Mouse (Mus musculus) monocyte, adult 2 months (primary cell): Measurements from ENCODE around the gene Nelfcd.
A peak's percentile ranks its signal among the peaks of the same experiment; 100 is the strongest.

ENCODE experiments used
- DNase-seq, 2 experiments: peaks; one replicate each; pipeline ENCODE4 v3.0.0; 2022; ENCODE audit warnings: low spot score in 2 of 2, low read depth in 1 of 2

Nelfcd gene

DNA sequence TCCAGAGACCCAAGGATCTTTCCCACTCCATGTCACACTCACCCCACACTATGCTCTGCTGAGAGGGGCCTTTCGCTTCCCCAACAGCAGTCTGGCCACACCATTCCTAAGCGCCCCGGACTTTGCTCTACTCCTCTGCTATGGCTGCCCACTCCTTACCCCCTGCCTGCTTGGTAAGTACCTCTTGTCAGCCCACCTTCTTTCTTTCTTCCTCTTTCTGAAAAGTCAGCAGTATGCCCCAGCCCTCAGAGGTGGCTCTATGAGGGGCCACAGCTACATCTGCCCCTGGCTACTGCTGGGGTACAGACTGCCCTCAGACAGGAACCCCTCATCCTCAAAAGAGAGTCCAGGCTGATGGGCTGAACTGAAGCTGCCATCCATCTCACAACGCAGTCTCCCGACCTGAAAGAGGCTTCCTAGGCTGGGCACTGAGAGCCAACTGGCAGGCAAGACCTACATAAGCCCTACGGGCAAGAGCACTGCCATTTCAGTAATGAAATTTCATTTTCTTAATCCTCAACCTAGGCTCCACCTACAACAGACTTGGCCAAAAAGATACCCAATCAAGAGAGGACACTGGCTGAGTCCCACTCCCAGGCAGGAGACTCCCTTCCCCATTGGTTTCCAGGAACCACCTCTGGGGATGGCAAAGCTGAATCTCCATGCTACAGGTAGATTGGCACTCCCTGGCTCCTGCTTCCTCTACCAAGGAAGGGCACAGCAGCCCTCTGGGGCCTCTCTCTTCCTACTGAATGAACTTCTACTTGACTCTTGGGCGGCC lies 21.5 kb downstream of the Nelfcd start:
- no peak for DNase-seq

DNA sequence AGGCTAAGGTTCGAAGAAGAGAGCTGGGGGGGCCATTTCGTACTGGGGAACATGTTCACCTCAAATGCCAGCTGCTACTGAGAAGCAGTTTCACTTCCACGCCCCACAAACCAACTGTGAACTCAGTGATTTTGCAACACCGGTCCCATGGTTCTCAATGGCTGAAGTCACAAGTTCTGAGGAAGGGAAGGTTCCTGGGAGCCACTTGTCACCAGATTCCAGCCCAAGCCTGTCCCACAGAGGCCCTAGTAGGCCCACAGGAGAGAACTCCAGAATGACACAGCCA lies 22.0 kb downstream of the Nelfcd start:
- peak; percentile 86 to 88 for DNase-seq

DNA sequence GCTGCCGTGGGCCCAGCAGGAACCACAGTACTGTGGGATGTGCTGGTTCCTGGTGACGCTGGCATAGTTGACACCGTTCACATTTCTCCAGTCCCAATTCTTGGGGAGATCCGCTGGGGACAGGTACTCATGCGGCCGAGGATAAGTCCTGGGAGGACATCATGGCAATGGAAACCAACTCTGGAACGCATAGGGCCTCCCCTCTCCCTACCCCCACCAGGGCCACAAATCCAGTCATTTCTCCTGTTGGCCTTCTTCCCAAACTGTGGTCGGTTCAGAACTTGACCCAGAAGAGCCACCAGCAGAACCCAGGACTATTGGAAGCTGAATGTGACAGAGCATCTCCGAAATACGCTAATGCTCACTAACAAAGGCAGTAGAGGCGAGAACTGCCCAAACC lies 22.6 kb downstream of the Nelfcd start:
- no peak for DNase-seq

DNA sequence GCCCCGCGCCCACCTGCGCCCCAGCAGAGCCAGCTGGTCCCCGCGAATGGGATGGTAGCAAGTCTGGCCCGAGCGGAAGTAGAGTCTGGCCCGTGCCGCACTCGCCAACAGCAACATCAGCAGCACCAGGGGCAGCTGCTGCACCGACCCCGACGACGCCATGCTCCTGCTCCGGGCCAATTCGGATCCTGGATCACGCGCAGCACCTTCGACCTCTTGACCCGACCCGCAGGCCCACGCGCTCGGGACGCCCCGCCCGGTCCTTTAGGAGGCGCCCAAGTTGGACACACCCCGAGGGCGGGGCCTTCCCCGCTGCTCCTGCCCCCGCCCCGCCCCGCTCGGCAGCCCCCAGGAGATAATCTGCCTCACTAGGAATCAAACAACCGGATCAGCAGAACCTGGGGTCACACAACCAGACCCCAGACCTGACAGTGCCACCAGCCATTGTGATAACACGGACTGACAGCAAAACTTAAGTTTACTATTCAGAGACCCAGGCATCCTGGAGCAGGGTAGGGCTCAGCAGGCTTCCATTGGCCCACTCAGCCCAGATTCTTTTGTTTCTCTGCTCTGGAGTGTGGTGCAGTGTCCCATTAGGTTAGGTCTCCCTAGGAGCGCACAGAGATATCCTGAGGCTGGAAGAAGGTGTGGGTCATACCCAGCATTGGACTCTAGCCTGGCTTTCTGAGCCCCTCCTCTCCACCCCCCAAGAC lies 23.3 kb downstream of the Nelfcd start, which contains the start of gene Ctsz:
Gene Ctsz, minus strand, starts transcription at position 303 of the 713 bp plus-strand sequence.
- DNase-seq, result peak; percentile 80 to 87

DNA sequence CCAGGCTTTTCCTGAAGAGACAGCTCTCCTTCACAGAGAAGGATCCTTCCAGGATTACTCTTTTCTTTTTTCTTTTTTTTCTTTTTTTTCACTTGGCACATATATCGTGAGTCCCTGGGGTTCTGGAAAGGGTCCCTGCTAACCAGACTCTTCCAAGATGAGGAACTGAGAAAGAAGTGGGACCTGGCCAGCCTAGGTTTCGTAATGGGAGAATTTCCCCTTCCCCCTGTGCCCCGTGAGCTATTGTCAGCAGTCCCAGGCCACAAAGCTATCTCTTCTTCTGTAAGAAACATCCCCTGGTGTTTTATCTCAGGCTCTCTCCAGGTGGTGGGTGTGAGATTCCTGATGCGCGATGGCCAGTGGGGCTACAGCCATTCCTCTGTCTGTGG lies 23.8 kb downstream of the Nelfcd start:
- DNase-seq, result peak; percentile 70 to 77

DNA sequence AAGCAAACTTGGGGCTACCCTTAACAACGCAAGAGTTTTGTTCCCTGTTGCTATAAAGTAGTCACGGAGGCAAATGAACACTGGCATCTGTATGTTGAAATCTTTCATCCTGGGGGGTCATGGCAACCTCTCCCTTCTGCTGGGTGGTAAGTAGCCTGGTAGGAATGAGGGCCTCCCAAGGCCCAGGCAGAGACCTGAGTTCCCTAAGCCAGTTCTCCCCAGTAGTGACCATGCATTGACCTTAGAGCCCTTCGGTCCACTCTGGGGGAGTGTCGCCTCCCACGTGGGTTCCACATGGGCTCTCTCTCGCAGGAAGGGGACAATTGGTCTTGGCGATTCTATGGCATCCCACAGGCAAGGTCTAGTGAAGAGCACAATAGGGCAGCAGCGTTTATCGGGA lies 24.4 kb downstream of the Nelfcd start:
- DNase-seq, result no peak

DNA sequence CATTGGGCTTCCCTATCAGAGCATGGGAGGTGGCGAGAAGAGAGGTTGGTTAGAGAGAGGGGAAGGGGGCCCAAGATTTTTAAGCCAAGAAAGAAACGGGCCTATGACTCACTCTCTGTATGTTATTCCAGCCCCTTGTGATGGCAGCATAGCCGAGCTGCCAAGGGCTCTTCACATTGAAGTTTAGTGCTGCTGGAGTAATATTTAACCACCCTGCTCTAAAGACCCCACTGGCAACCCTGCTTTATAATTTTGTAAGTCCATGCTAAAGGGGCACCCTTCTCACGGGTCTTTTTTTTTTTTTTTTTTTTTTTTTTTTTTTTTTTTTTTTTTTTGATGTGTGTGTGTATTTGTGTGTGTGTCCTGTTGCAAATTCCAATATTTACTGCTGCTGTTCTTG lies 26.3 kb downstream of the Nelfcd start:
- DNase-seq, result no peak

DNA sequence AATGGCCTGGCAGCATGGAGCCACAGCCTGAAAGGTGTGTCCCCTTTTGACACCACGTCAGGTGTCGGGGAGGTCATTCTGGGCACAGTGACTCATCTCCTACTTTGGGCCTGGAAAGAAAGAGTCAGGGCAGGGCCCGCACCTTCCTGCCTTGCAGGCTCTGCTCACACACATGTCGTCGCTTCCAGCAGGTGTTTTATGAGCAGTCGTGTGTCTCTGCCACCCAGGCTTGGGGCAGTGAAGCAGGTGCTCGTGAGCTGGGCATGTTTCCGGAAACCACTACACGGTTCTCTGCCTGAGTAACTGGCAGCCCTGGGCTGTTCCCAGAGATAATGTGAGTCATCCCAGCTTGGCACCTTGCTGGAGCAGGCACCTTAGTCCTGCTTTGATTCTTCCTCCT lies 26.9 kb downstream of the Nelfcd start:
- no peak for DNase-seq

DNA sequence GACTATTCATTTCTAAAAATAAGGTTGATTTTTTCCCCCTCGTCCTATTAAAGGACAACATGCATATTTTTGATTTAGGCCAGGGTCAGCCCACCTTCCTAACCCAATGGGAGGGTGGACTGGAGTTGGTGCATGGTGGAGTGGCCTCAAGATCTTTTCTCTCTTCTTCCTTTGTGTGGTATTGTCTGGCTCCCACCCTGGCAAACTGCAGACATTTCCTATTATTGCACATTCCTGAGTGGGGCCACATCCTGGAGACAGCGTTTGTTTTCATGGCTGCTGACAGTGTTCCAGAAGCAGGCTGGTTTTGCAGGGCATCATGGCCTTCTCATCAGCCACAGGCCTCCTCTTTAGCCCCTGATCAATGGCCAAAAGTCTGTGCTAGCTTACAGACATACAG lies 27.4 kb downstream of the Nelfcd start:
- no peak for DNase-seq

DNA sequence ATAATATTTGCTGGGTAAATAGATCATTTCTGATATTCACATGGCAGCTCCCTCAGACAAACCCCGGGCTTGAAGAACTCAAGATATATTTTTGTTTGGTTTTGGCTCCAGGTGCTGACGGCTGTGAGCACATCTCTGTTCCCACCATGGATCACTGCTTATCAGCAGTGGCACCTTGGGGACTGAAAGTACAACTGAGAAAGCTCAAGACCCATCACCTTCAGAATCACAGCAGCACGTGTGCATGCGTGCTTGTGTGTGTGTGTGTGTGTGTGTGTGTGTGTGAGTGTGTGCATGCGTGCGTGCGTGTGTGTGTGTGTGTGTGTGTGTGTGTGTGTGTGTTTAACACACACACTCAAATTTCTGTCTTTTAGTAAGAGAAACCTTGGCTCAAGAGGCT lies 28.8 kb downstream of the Nelfcd start:
- DNase-seq, result no peak

DNA sequence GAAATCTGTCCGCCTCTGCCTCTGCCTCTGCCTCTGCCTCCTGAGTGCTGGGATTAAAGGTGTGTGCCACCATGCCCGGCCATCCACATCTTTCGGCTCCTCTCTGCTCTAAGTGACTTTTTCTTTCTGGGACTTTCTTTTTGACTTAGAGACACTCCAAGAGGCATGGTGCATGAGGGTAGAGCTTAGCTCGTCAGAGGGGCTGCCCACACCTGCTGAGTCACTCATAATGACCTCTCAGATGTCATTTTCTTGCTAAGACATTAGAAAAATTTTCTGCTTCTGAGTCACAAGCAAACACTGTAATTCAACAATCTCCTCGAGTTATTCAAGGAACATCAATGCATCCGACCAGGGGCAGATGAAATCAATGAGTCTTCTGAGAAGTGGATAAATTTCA lies 29.4 kb downstream of the Nelfcd start:
- DNase-seq, result no peak

DNA sequence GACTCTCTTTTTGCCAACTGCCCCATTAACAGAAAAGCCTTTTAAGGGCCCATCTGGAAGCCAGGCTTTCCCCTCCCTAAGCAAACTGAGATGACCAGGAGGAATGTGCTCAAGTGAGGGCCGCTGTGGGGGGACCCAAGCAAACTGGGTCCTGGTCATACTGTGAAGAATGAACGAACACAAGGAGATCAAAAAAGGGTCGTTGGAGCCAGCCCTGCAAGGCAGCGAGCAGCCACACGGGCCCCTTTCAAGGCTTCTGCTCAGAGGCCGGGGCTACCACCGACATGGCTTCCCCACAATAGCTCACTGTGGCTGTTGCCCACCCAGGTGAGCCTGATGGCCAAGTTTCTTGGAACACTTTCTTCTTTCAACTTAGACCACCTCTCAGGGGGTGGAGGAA lies 30.9 kb downstream of the Nelfcd start:
- DNase-seq, result no peak

DNA sequence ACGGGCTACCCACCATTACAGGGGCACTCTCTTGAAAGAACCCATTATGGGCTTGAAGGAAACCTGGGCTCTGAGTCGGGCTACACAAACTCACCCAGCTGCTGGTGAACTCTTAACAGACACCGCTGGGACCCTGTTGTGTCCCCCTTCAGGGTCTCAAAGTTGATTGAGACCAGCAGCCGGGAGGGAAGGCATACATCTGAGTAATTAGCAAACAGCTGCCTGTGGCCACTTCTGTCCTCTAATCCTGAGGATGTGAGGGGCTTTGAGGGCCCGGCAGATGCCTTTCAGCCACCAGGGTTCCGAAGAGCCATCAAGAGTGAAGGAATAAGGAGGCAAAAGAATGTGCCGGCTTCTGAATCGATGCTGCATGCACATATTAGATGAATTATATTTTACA lies 31.3 kb downstream of the Nelfcd start:
- no peak for DNase-seq

DNA sequence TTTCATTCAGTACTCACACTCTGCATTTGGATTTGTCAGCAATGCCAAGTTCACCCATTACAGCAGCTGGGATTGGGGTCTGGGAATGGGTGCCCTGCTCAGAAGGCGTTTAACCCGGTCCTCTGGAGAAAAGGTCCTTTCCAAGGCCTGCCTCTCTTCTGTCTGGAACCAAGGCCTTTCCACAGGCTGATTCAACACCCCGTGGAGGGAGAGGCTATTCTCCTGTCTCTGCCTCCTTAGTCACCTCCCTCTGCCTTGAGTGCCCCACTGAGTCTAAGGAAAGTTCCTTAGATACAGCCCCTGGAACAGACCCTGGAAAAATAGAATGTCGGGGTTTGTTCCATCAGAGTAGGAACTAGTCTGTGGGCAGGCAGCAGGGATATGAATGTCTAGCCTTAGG lies 32.8 kb downstream of the Nelfcd start:
- no peak for DNase-seq

DNA sequence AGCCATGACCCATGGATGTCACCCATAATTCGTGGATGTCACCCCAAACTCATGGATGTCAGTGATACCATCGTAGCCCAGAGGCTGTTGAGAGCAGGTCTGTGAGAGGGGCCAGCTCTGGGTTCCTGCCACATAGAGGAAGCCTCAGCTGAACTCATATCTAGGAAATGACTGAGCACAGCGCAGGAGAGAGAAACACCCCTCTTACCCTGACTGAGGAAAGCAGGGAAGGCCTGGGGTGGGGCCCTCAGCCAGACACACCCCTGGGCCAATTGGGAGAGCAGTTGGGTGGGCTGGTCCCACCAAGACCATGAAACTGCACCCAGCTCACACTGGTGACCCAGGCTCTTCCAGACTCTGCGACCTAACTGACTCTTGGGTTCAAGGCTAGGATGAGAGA lies 34.7 kb downstream of the Nelfcd start, which contains the start of gene Tubb1:
Gene Tubb1, plus strand, starts transcription at position 343 of the 400 bp plus-strand sequence.
- no peak for DNase-seq

DNA sequence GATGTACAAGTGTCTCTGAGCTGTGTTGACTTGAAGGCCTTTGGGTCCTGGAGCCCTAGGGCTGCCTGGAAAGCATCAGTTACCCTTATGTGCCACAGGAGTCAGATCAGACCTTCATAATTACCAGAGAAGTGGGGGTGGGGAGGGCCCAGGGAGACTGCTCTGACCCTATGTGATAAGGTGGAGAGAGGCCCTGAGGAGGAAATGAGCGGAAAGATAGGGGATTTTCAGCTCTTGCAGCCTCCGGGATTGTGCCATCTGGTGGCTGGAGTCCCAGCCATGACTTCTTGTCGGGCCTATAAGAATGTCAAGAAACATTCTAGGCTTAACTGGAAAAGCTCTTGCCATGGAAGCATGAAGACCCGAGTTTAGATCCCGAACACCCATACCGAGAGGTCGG lies 38.1 kb downstream of the Nelfcd start:
- no peak for DNase-seq

DNA sequence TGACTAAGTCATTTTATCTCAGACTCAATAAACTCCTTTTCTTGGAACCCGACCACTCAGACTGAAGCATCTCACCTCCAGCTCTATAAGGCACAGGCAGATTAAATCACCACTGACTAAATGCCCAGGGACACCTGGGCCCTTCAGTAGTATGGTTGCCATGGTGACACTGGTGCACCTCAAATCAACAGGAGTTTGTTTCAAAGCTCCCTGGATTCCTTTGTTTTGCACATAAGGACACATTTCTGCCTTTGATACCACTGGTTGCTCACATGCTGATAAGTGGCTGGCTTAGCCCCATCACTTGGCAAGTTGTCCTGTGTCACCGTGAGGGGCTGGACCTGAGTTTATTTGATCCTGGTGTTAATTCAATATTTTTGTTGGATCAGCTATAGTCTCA lies 43.8 kb downstream of the Nelfcd start:
- DNase-seq, result no peak

DNA sequence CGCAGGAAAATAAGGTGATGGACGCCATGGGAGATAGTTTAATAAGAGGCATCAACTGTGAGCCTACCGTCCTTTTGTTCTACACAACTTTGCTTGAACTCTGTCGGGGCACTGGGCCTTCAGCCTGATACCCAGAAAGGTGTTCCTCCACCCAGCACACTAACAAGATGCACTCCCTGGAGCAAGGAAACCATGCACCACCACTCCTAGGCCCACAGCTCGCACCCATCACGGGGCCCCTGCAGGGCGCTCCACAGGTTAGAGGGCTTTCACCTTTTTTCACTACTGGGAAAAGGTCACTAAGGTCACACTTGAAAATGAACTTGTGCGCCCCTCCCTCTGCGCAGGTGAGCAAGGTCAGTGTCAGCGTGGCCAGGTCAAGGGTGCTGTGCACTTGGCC lies 47.8 kb downstream of the Nelfcd start:
- no peak for DNase-seq

DNA sequence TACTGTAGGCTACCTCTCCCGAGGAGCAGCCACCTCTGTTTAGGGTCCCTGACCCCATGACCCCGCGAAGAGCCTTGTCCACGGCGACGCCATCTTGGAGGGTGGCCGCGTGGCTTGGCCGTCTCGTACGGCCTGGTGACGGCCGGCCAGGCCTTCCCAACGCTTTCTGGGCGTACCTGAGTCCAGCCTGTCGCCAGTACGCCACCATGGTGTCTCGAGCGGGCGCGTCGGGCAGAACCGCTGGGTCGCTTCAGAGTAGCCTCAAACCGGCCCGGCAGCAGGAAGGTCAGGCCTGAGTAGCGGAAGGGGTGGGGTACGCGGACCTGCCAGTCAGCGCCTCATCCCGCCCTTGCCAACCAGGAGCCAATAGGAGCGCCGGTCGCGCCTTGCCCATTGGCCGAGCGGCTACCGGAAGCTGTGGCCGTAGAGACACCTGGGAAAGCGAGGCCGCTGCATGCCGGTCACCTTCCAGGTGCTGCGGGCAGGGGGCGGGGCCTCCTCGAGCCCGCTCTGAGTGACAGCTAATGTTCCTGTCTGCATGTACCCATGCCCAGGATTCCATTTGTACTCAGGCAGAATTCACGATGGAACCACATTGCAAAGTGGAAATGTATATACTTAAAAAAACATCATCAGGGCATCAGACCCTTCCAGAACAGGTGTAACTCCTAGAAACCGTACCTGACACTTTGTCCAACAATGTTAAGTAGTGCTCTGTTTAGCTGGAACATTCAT lies 48.4 kb downstream of the Nelfcd start, which contains the start of gene Atp5e:
Gene Atp5e, minus strand, starts transcription at position 317 of the 735 bp plus-strand sequence.
- DNase-seq, result peak; percentile 68 to 80

DNA sequence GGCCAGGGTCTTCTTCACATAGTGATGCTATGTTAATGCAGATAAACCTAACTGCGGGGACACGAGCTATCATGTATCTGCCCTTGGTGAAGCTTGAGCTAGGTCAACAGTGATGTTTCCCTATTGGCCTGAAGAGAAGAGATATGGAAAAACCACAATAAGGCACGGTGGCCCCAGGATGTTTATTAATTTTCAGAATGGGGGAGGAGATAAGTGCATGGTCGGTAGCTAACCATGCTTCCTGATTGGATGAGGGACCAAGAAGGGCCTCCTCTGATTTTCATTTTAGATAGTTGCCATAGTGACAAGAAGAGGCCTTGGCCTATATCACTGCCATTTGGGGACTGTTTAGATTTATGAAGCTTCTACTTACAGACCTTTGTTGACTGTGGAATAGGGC lies 54.7 kb downstream of the Nelfcd start:
- DNase-seq, result no peak

DNA sequence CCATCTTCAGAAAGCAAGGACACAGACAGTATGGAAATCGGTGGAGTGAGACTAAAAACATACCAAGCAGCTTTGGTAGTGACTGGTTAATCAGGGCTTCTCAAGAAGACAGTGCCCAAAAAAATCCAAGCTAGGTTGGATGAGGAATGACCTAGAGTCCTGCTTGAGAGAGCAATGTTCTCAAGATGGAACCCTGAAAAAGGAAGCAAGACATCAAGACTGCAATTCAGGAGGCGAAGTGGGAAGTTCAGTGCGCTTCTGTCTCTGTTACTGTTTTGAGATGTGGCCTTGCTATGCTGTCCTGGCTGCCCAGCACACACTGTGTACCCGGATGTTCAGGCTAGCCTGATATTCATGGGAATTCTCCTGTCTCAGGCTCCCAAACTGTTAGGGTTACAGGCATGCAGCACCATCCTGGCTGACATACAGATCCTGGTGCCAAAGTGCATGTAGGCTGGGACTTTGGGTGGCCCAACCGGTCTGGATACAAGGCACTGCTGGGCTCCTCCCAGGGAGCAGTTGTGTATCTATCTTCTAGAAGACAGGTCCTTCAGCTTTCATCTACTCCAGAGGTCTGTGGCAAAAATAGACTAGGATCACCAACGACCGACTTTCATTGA lies 55.3 kb downstream of the Nelfcd start:
- DNase-seq, result no peak

DNA sequence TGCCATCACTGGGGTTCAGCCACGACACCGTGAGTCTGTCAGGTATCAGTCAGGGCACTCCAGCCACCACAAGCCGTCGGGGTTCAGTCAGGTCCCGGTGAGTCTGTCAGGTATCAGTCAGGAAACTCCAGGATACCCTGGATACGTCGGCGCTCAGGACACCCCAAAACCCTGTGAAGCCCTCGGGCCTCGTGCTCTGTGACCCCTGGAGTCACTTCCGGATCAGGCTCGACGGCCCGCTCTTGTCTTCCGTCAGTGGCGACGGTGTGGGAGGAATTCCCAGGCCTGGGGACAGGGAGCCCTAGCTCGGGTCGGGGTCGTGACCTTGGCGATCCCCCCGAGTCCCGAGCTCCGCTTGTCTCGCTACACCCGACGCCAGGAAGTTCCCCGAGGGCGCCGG lies 56.8 kb downstream of the Nelfcd start:
- peak in 1 of 2 experiments; percentile 18 for DNase-seq
